Mouse (Mus musculus) embryonic fibroblast, embryonic 13.5 days (primary cell): ENCODE results near the gene Pola1.

Source experiments
- CTCF ChIP-seq: IDR thresholded peaks from 2 replicates; pipeline ENCODE4 v1.5.1; 2011; ENCODE audit warnings: mild to moderate bottlenecking, control low read depth, low read length, moderate library complexity, borderline replicate concordance; ENCODE audit not compliant: insufficient read depth
- POLR2A ChIP-seq: IDR thresholded peaks from 2 replicates; pipeline ENCODE4 v1.6.1; 2011; ENCODE audit warnings: low read depth, mild to moderate bottlenecking, control low read depth, low read length, moderate library complexity

DNA sequence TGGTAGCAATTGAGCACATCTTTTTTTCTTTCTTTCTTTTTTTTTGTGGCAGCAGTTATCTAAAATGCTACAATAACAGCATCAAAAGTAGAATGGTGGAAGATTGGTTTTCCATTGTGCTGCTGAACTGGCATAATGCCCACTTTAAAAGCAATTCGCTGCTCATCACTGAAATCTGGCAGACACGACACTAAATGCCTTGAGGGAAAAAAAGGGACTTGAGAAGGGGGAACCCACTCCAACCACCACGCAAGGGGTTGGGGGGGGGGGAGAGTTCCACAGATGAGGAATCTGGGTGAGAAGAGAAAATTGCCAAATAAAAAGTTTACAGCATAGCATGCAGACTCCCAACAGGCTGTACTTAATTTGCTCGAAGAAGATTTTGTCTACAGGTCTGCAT is 314.4 kb downstream of the Pola1 start:
- TF ChIP-seq POLR2A (no peak), CTCF (no peak)
